Mouse (Mus musculus) thymus, postnatal 36 days (tissue): ENCODE data around the gene Tec.

Experiments used
- DNase-seq, 2 experiments: peaks; one replicate each; pipeline ENCODE4 v3.0.0; 2022; ENCODE audit warnings: mixed read lengths in 2 of 2

Tec gene

DNA sequence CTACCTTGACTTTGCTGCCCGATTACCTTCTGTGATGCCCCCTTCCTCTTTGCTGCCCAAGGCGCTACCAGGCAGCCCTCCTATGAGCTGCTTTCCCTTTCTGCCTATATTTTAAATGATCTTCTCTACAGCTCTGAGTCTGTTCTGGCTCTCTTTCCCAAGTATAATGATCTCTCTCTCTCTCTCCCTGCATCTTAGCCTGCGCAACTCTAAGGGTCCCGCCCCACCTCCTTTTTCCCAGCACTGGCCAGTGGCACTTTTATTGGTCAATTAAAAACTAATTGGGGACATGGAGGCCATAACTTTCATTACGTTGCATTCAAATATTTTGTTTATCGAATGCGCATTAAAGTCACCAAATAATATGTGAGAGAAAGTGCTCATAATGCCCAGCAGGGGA, 20.0 kb upstream of the Tec start:
- DNase-seq: no peak

DNA sequence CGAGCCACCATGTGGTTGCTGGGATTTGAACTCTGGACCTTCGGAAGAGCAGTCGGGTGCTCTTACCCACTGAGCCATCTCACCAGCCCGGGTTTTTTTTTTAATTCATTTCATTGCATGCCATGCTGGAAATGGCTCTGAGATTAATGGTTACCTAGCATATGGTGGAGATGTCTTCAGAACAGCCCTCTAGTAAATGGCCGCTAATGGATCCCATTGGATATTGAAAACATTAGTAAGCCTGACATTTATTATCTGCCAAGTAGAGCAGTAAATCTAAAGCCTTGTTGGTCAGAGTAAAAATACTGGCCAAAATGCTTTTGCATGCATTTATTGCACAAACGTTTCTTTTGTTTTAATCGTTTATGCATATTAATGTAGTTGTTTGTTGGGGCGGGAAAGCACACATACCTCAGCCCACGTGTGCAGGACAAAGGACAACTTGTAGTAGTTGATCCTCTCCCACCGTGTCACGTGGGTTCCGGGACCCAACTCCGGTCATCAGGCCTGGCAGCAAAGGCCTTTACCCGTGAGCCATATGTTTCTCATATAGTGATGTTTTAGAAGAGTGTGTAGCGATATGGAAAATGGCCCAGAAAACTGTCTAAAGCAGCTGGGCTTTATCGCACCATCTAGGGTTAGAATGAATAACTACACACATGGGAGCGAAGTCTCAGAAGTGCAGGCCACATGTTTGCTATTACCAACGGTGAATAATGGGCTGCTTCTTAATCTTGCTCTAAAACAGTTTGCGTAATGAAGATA, 18.4 kb upstream of the Tec start:
- no peak for DNase-seq

DNA sequence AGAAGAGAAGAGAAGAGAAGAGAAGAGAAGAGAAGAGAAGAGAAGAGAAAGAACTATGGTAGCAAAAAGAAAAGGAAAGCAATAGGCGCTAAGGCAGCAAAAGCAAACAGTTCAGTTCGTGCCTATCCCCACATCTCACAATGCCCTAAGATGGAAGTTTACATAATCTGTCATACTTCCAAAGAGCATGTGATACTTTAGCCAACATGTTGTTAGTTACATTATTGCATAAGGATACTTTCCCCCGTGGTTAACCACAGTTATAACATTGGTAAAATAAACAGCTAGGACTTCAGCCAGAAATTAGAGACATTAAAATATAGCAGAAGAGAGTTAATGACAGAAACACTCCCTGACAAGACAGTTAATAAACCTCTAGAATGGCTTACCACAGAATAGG, 15.4 kb upstream of the Tec start:
- DNase-seq: no peak

DNA sequence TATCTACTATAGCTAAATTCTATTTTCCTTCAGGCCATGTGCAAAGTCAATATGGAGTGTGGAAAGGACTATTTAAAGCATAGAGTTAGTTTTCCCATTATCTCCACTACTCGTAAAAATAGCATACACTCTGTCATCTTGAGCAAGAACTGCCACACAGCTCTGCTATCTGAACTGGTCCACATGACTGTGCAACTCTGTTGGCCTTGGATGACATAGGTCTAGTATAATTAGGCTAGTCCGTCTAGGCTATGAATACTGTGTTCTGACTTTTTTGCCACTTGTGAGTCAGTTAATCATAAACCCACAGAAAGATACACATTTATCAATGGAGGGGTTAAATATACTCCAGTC, 14.1 kb upstream of the Tec start:
- DNase-seq: no peak

DNA sequence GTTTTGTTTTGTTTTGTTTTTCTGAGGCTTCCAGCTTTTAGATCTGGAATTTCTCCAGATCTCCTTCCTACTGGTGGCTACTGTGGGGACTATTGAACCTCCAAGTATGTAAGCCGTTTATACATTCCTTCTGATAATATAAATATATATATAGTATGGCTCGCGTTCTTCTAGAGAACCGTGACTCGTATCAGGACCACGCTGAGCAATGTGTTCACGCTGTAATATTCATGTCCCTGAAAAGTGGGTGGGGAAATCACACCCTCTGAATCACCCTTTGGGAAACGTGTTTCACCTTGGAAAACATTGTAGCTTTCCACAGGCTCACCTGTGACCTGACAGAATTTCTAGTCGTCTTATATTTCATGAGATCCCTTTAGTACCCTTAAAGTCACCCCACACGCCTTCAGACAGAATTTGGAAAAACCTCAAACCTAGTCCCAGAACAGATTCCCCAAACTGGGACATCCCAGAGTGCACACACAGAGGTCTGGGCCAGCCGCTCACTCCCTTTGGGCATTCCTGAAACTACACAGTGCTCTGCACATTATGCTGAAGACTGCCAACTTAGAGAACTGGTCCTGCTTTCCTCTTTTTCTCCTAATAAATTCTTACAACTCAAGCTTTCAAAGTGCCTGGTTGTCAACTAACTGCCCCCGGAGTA, 13.6 kb upstream of the Tec start:
- DNase-seq: no peak

DNA sequence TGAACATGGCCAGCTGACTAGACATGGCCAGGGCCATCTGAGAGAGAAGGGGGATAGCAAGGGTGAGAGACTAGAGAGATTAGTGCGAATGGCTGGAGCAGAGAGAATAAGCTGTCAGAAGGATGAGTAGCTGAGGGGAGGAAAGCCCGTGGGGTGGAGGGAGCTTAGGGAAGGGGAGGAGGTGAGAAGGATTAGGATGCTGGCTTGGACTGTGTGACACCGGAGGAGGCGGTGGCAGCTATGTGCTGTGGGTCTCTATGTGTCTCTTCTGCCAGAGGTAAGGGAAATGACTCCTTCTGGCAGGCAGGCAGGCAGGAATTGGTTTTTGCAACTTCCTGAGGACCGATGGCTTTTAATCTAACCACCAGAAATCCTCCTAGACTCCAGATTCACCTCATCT, 11.5 kb upstream of the Tec start:
- no peak for DNase-seq

DNA sequence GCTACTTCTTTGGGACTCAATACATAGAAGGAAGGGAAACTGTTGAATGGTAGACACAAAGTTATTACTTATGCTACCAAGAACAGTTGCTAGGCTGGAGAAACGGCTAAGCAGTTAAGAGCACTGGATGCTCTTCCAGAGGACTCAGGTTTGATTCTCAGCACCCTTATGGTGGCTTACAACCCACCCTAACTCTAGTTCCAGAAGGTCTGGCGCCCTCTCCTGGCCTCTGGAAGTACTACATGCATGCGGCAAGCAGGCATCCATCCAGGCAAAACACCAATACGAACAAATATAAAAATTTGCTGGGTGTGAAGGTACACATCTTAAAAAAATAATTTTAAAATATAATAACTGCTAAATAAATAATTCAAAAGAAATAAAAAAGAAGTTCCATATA, 2.8 kb upstream of the Tec start:
- DNase-seq: no peak

DNA sequence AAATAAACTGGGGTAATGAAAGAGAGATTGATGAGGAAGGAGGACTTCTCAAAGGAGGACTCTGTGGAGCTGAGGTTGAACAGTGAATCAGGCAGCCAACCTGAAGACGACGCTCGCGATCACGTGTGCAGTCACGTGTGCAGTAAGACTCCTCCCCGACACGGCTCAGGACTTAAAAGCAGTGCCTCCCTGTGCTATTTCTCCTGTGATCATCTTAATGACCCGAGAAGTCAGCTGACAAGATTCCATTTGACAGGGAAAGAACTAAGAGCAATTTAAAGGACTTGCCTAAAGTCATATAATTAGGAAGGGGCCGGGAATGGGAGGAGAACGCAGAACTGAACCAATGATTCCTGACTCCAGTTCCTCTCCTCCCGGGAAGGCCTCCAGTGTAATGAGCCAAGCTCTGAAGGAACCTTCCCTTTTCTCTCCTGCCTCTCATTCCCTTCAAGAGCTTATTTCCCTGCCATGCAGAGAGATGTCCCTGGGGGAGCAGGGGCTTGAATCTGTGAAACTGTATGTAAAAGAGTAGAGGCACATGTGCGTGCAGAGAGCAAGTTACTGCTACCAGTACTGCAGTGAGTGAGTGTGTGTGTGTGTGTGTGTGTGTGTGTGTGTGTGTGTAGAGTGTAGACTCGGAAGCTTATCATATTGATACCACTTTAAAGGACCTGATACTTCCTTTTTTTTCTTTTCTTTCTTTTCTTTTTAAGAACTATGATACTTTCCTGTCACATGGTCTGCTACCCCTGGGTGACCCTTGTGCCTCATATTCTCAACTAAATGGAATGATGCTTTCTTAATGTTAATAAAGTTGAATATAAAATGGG, 1.7 kb upstream of the Tec start:
- no peak for DNase-seq

DNA sequence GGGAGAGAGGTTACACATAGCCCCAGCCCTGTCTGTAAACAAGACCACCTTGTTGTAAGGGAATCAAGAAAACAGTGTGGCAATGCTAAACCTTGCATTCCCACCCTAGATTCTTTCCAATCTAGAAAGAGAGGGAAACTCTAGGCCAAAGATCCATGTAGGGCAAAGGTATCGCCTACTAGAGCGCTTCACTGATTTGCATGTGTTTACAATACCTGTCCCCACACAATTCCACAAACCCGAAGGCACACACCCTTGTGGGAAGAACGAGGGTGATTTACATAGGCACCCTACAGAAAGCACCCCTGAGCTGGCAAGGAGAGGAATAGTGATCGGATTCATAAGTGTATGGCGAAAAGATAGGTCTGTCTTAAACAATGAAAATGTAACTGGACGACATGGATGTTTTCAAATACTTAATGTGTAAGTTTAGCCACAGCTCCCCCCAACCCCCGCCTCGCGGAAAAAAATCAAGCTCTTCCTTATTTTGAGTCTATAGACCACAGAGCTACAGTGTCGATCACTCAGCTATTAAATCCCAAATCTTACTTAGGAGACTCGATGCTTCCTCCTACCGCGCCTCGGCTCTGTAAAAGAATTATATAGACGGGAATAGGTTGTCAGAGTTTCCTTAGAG, 1.1 kb downstream of the Tec start:
- DNase-seq: no peak

DNA sequence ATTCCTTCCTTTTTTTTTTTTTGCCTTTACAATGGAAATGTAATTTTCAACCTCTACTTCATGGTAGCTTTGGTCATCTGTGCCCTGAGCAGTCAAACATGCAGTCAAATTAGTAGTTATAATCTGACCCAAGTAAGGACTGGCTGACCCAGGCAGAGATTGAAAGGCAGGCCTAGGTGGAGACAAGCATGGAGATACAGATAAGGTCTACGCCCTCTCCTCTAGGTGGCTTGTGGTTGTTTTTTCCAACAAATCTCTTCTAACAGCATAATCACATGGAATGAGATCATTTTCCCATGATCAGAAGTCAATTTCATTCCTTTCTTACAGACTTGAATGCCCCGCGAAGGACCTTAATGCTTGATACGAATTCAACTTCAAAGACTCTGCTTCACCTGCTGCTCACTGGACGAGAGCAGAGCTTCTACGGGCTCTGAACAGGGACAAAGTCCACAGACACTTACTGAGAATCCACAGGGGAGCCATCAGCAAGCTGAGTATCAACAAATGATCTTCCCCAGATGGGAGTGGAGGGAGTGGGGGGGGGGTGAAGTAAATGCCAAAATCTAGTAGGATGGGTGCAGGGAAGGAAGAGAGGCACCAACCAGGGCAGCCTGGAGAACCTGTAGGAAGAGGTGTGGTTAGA, 1.9 kb downstream of the Tec start:
- DNase-seq: no peak

DNA sequence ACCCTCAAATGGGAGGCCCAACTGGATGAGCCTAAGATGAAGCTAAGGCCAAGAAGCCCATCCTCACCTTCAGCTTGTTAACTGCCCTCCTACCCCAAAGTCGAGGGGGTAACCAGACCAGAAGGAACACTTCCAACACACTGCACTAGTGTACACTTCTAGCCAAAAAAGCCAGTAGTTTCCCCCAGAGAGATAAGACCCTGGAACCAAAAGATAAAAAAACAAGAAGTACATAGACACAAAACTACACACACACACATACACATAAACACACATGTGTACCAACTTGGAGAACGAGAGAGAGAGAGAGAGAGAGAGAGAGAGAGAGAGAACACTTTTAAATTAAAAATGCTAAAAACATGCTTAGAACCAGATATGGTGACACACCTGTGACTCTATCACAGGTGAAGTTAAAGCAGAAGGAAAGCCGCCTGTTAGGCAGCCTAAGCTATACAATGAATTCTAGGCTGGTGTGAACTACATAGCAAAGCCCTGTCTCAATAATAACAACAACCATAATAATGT, 3.6 kb downstream of the Tec start:
- no peak for DNase-seq

DNA sequence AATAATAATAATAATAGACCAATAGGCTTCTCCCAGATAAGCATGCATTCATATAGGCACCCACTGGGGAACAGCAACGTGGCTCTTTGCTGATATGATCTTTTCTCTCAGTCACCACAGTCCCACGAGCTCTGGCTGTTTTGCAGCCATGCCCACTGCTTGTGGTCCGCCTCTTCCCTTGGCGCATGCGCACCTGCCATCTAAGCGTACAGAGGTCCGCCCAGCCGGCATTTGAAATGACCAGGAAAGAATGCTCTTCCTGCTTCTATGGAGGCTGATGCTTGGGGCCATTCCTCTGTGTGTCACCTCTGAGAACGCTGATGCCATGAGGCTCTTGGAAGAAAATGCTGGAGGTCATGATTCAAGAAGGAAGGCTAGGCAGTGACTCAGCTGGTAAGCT, 5.1 kb downstream of the Tec start:
- peak; percentile 28 to 49 for DNase-seq

DNA sequence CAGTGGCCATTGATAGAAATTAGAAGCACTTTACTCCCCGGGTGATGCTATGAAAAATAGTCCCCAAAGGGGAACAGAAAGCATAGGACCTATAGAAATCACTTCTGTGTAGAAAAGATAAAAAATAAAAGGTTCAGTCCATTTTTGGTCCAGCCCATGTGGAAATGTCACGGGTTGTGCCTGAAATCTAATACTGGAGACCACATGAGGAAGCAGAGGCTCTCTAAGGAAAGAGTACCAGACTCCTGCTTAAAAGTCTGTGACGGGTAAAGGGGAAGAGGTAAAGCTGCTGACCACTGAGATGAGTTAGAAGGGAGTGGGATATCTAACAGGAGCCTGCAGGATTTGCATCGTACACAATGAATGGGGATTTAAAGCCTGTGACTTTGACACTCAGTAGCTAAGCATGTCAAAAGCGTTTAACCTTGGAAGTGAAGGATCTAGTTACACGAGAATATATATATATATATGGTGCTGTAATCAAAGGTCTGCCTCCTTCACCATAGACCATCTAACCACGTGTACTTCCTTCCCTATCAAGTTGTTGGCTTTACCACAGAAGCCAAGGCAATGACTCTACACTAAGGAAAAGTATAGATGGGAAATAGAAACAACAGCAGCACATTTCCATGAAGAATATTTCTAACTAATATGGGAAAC, 6.4 kb downstream of the Tec start:
- DNase-seq: no peak

DNA sequence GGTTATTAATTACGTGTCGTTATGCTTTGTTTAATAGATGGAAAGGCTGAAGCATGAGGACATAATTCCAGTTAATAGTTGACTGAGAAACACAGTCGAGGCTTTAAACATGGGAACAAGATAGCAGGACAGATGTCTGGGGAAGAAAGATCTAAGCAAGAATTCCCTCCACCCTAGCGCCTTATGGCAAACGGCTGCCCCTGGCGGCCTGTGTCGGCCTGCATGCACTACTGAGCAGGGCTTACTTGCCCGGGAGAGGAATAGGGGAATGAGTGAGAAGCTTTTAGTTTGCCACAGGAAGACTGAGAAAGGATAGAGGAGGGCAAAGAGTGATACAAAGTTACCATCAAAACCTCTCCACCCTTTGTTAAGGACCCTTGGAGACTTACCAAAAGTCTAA, 7.4 kb downstream of the Tec start:
- no peak for DNase-seq

DNA sequence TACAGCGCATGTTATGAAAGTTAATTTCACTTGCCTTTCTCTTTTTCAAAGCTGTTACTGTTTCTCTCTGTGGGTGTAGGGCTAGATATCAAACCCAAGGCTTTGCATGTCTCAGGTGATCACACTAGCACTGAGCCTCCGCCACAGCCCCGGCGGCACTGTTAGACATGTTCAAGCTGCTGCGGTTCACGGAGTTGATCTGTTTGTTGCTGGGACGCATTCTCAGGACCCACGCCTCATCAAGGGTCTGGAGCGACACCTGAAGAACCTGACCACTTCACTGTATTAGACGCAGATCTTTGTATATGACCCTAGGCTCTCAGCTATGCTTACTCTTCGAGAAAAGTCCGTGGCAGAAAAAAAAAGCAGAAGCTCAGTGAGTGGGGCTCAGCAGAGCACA, 10.0 kb downstream of the Tec start:
- no peak for DNase-seq

DNA sequence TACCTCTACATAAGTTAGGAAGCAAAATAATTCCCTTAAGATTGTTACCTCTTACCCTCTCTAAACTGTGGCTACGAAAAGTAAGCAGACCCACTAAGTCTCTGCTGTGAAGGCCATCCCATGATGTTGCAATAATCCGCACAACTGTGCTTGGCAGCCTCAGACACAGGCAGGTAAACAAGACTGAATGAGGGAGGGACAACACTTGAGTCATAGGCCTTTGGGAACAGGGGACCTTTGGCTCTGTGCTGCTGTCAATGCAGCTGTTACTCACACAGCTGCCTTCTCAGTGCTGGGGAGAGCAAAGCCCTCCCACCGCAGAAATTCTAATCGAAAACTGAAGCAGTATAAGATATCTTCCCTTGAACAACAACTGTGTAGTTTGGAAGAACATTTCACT, 10.5 kb downstream of the Tec start:
- DNase-seq: no peak

DNA sequence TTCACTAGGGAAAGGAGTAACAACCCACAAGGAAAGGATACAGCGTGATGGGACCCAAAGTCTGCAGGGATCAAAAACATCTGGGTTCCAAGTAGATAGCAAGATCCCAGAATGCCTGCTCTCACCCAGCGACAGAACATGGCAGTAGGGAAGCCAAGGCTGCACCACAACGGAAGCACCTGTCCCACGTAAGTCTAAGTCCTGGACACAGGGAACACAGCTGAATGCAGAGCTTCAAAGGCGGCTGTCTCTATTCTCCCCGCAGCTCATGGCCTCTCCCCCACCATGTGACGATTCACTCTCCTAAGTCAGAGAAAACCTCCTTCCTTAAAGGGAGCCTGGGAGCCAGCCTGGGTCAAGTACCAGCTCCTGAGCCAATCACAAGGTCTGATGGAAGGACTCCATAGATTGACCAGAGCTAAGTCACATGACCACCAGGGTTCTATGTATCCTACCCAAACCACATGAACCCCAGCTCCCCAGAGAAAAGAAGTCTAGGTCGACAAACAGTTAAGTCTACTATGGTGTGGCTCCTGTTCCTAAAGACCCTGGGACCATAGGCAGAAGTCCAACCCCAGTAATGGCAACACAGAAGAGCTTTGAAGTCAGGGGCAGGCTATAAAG, 11.9 kb downstream of the Tec start:
- DNase-seq: no peak

DNA sequence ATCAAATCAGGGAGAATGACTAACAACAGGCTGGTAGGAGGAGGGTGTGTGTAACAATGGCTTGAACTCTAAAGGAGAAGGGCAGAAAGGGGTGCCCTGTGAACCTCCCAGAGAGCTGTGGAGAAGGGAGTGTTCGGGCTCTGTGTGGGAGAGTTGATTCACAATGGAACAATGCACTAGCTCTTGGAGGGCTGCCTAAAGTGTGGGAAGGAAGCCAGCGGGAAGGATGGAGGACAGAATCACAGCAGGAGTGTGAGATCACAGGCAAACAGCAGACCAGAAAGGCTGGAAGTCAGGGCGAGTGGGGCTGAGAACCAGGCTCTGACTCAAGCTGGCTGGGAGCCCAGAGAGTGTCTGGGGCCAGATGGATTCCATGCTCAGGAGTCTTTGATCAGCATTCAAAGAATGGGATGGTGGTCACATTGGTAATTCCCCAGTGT, 12.6 kb downstream of the Tec start:
- DNase-seq: no peak

DNA sequence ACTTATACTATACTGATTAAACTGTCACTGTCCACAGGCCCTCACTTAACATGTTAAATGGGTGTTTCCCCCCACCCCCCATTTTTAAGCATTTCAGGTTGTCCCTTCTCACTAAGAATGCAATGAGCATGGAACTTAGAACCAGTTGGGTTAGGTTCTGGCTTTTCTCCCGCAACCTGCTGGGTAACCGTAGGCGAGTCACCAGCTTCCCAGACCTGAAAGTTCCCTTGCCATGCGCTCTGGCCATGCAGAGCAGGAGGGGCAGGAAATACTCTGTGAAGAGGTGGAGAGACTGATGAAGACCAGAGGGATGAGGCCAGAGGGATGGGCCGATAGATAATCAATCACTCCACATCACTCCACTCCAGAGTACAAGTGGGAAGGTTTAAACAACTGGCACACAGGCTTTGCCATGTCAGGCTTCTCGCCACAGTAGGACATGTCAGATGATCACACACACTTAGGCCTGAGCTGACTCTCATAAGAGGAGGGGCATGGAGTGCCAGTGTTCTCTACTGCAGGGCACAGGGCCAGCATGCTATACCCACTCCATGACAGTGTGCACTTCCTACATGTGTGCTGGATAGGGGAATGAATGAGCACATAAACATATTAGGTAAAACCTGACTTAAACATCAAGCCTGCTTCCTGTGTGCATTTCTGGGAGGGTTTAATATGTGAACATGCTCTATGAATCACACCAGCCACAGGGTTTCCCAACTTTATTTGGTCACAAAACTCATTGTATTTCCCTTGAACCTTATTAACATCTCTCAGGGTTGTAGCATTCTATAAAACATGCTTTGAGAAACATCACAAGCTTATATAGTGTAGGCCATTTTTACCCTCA, 13.9 kb downstream of the Tec start:
- DNase-seq: no peak

DNA sequence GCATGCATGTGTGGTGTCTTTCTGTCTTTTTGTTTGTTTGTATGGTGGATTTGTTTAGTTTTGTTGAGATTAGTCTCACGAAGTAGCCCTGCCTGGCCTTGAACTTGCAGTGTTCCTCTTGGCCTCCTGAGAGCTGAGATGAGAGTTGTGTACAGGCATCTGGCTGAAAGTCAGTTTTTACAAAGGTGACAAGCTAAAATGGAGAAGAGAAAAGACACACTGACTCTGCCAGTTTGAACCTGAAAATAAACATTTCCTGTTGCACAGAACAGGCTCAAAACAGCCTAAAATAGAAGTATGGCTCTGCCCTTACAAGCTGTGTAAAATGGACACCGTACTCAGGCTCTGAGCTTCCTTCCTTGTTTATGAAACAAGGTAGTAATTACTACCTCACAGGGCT, 14.9 kb downstream of the Tec start:
- no peak for DNase-seq
